Mouse (Mus musculus) neural tube, embryonic 11.5 days (tissue): ENCODE measurements at regions not wholly inside any gene's neighbourhood (a gene's known extent, or its start where the extent isn't known, plus 50 kb on each side); places are given as distances from the start of the nearest gene placed in this dataset.

Experiments
- ATAC-seq: fragments of 200-750 bp; cut with Nextera tagmentation; 2 replicates; pipeline ENCODE4 v1.8.0; 2017; ENCODE audit warnings: moderate number of reproducible peaks, mild to moderate bottlenecking, moderate TSS enrichment, moderate library complexity; ENCODE audit not compliant: insufficient read depth, low FRiP score, low TSS enrichment
- DNase-seq: peaks from one replicate; pipeline ENCODE4 v3.0.0-alpha.2; 2015; ENCODE audit warnings: low spot score
- H3K27ac ChIP-seq: fragments of 300-500 bp; sonication (generic); 2 replicates; pipeline ENCODE4 v1.5.1; 2014; ENCODE audit warnings: low read depth, mild to moderate bottlenecking, low read length
- H3K27me3 ChIP-seq: fragments of 300-500 bp; sonication (generic); 2 replicates; pipeline ENCODE4 v1.6.1; 2014; ENCODE audit warnings: mild to moderate bottlenecking, low read length, mixed read lengths; ENCODE audit not compliant: control insufficient read depth, insufficient read depth
- H3K36me3 ChIP-seq: fragments of 300-500 bp; sonication (generic); 2 replicates; pipeline ENCODE4 v1.6.1; 2014; ENCODE audit warnings: mild to moderate bottlenecking, low read length, moderate library complexity, mixed read lengths; ENCODE audit not compliant: control insufficient read depth, insufficient read depth
- H3K4me1 ChIP-seq: fragments of 300-500 bp; sonication (generic); 2 replicates; pipeline ENCODE4 v1.6.1; 2014; ENCODE audit warnings: low read length, mixed read lengths; ENCODE audit not compliant: control insufficient read depth, insufficient read depth
- H3K4me2 ChIP-seq: fragments of 300-500 bp; sonication (generic); 2 replicates; pipeline ENCODE4 v1.6.1; 2014; ENCODE audit warnings: low read depth, mild to moderate bottlenecking, moderate library complexity
- H3K4me3 ChIP-seq: fragments of 300-500 bp; sonication (generic); 2 replicates; pipeline ENCODE4 v1.5.1; 2014; ENCODE audit warnings: low read depth, low read length
- H3K9ac ChIP-seq: fragments of 300-500 bp; sonication (generic); 2 replicates; pipeline ENCODE4 v1.6.1; 2014; ENCODE audit warnings: mild to moderate bottlenecking, low read length
- H3K9me3 ChIP-seq: fragments of 300-500 bp; sonication (generic); 2 replicates; pipeline ENCODE4 v1.6.1; 2016; ENCODE audit warnings: low read length; ENCODE audit not compliant: control insufficient read depth
- WGBS: fragments of 180-500 bp; shearing (Covaris S2); extraction: QIAGEN DNeasy Blood & Tissue Kit; methylation state at CpG from one replicate; pipeline ENCODE4 v1.1.7; 2014; 5-methylcytosine and 5-hydroxymethylcytosine counted together

DNA sequence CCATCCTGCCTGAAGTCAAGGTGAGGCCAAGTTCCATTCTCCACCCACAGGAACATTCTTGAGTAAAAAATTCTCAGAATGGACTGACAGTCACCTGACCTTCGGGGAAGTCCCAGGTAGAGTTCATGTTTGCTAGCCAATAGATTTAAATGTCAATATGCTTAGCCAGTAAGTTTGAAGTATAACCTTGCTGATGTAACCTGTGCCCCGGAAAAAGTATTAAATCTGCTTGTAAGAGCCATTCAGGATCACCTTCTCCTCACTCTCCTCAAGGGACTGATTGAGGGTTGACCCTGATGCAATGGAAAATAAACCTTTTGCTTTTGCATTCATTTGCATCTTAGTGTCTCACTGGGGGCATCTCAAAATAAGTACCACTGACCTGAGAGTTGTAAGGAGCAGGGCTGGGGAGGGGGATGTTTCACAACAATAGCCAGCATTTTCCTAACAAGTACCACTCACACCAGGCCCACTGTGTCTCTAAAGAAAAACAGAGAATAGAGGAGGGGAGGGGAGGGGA lies 60.3 kb upstream of the Ptprk start:
- Histone ChIP-seq H3K4me1 (no peaks in the 10 kb centered on the region), H3K4me2 (no peak overlapping the region), H3K9ac (no peak overlapping the region), H3K4me3 (no peak overlapping the region), H3K27ac (no peak overlapping the region), H3K36me3 (no peaks in the 10 kb centered on the region), H3K27me3 (no peaks in the 10 kb centered on the region), H3K9me3 (no peaks in the 10 kb centered on the region)
- ATAC-seq (no peak), DNase-seq (no peak)
- WGBS, result 55% methylated on average over 2 of the region's 2 CpGs
